Mouse (Mus musculus) kidney, postnatal 0 days (tissue): ENCODE data around the gene Trim28. TPM values are rescaled to one million over a fixed set of nuclear protein-coding genes. Genes with fewer than 3 reads are reported as not detected.

ENCODE experiments used
- ATAC-seq: fragments of 200-750 bp; cut with Nextera tagmentation; replicated peaks from 2 replicates; pipeline ENCODE4 v1.8.0; 2017; ENCODE audit warnings: low read depth, moderate number of reproducible peaks, moderate TSS enrichment, moderate library complexity; ENCODE audit not compliant: low FRiP score
- DNase-seq: peaks from one replicate; pipeline ENCODE4 v3.0.0-alpha.2; 2016; ENCODE audit warnings: low spot score
- H3K27ac ChIP-seq: fragments of 300-500 bp; sonication (generic); 2 replicates; pipeline ENCODE4 v1.5.1; 2014; ENCODE audit warnings: mild to moderate bottlenecking
- H3K27me3 ChIP-seq: fragments of 300-500 bp; sonication (generic); 2 replicates; pipeline ENCODE4 v1.6.1; 2014; ENCODE audit warnings: low read length, mixed read lengths; ENCODE audit not compliant: insufficient read depth
- H3K36me3 ChIP-seq: fragments of 300-500 bp; sonication (generic); 2 replicates; pipeline ENCODE4 v1.6.1; 2014; ENCODE audit warnings: low read length, mixed read lengths; ENCODE audit not compliant: insufficient read depth
- H3K4me1 ChIP-seq: fragments of 300-500 bp; sonication (generic); replicated peaks from 2 replicates; pipeline ENCODE4 v1.6.1; 2014; ENCODE audit warnings: antibody characterized with exemption, low read length, mixed read lengths; ENCODE audit not compliant: insufficient read depth
- H3K4me2 ChIP-seq: fragments of 300-500 bp; sonication (generic); 2 replicates; pipeline ENCODE4 v1.6.1; 2014; ENCODE audit warnings: mild to moderate bottlenecking, low read length, moderate library complexity, mixed read lengths
- H3K4me3 ChIP-seq: fragments of 300-500 bp; sonication (generic); replicated peaks from 2 replicates; pipeline ENCODE4 v1.5.1; 2014; ENCODE audit warnings: low read depth, low read length
- H3K9ac ChIP-seq: fragments of 300-500 bp; sonication (generic); 2 replicates; pipeline ENCODE4 v1.6.1; 2014; ENCODE audit warnings: low read depth, low read length
- H3K9me3 ChIP-seq: fragments of 300-500 bp; sonication (generic); replicated peaks from 2 replicates; pipeline ENCODE4 v1.6.1; 2016; ENCODE audit warnings: low read length, inconsistent platforms, mixed read lengths
- CTCF ChIP-seq: IDR thresholded peaks from 2 replicates; pipeline ENCODE4 v1.5.1; 2016; ENCODE audit warnings: antibody characterized with exemption, low read depth, mild to moderate bottlenecking, moderate library complexity
- WGBS: fragments of 180-500 bp; shearing (Covaris S2); extraction: QIAGEN DNeasy Blood & Tissue Kit; methylation state at CpG from one replicate; pipeline ENCODE4 v1.1.7; 2014; 5-methylcytosine and 5-hydroxymethylcytosine counted together
- polyA plus RNA-seq: library from polyadenylated mRNA; unstranded; fragments of >200 nt; fragmentation: Nextera tagmentation; extraction: Ambion mirVana; gene quantifications from 2 replicates; pipeline ENCODE4 v1.2.1, GENCODE M21; 2015

Trim28 gene
- polyA plus RNA-seq, 1 experiment from 2014 or later = 195 TPM

- H3K4me2 ChIP-seq = no peak overlapping the region
- peaks cover 9% of the 10 kb centered on the region for H3K27me3 ChIP-seq
- 80% methylated on average over 6 of the region's 6 CpGs for WGBS
- H3K36me3 ChIP-seq = no peaks in the 10 kb centered on the region
- H3K9me3 ChIP-seq = no peaks in the 10 kb centered on the region
- no peak for ATAC-seq
- no peak for DNase-seq
- TF ChIP-seq CTCF = no peak
- H3K4me1 ChIP-seq = peaks cover 12% of the 10 kb centered on the region
- H3K4me3 ChIP-seq = no peak overlapping the region
- H3K27ac ChIP-seq = no peak overlapping the region
- H3K9ac ChIP-seq = no peak overlapping the region
Measured at GRCm38 (mm10) chr7:13042511-13042910, 43.6 kb downstream of the Trim28 start.

GRCm38 (mm10) chr7:13043120-13043444 lies 44.2 kb downstream of the Trim28 start:
- no peak for TF ChIP-seq CTCF
- Histone ChIP-seq H3K4me1 (peaks cover 12% of the 10 kb centered on the region), H3K9ac (no peak overlapping the region; the same call in 1 of the 2 replicates), H3K27ac (no peak overlapping the region), H3K27me3 (peaks cover 9% of the 10 kb centered on the region), H3K9me3 (no peaks in the 10 kb centered on the region), H3K36me3 (no peaks in the 10 kb centered on the region), H3K4me2 (peak overlapping the region; percentile 81), H3K4me3 (peak overlapping the region; percentile 31)
- DNase-seq (no peak), ATAC-seq (no peak)
- 47% methylated on average over 16 of the region's 16 CpGs for WGBS

GRCm38 (mm10) chr7:13043445-13044253 lies 44.7 kb downstream of the Trim28 start:
- Histone ChIP-seq H3K9me3 (no peaks in the 10 kb centered on the region), H3K27ac (no peak overlapping the region), H3K4me3 (peak overlapping the region; percentile 31), H3K4me2 (peak overlapping the region; percentile 81), H3K36me3 (no peaks in the 10 kb centered on the region), H3K4me1 (peaks cover 10% of the 10 kb centered on the region), H3K27me3 (peaks cover 9% of the 10 kb centered on the region), H3K9ac (peak overlapping the region; percentile 38)
- 5% methylated on average over 88 of the region's 88 CpGs for WGBS
- TF ChIP-seq CTCF = no peak
- ATAC-seq (peak; percentile 23; the same call in 1 of the 2 replicates), DNase-seq (peak; percentile 33)

GRCm38 (mm10) chr7:13044254-13044625 lies 45.3 kb downstream of the Trim28 start:
- peaks cover 9% of the 10 kb centered on the region for H3K27me3 ChIP-seq
- peaks cover 4% of the 10 kb centered on the region for H3K4me1 ChIP-seq
- H3K4me2 ChIP-seq = peak overlapping the region; percentile 81
- 2% methylated on average over 23 of the region's 23 CpGs for WGBS
- no peaks in the 10 kb centered on the region for H3K36me3 ChIP-seq
- ATAC-seq (0 out of 2 replicates have a peak, but pooled peaks have one; percentile 3), DNase-seq (no peak)
- H3K9me3 ChIP-seq = no peaks in the 10 kb centered on the region
- H3K9ac ChIP-seq = peak overlapping the region; percentile 38
- no peak for TF ChIP-seq CTCF
- H3K4me3 ChIP-seq = peak overlapping the region; percentile 31
- no peak overlapping the region for H3K27ac ChIP-seq

- Histone ChIP-seq H3K9ac (no peak overlapping the region), H3K9me3 (no peaks in the 10 kb centered on the region), H3K4me2 (no peak overlapping the region), H3K4me3 (no peak overlapping the region), H3K27ac (no peak overlapping the region), H3K27me3 (peaks cover 9% of the 10 kb centered on the region), H3K36me3 (no peaks in the 10 kb centered on the region), H3K4me1 (0 out of 2 replicates have a peak, but pooled peaks cover 3% of the 10 kb centered on the region)
- ATAC-seq = peak; percentile 61
- 1% methylated on average over 2 of the region's 2 CpGs for WGBS
- peak; percentile 95 for TF ChIP-seq CTCF
- peak; percentile 93 for DNase-seq
Measured at GRCm38 (mm10) chr7:13046084-13046483, 47.2 kb downstream of the Trim28 start.

- no peak overlapping the region for H3K4me2 ChIP-seq
- no peak overlapping the region for H3K27ac ChIP-seq
- H3K9me3 ChIP-seq = no peaks in the 10 kb centered on the region
- no peak overlapping the region for H3K4me3 ChIP-seq
- H3K9ac ChIP-seq = no peak overlapping the region
- no peaks in the 10 kb centered on the region for H3K4me1 ChIP-seq
- no peaks in the 10 kb centered on the region for H3K27me3 ChIP-seq
- DNase-seq (no peak), ATAC-seq (no peak)
- no peaks in the 10 kb centered on the region for H3K36me3 ChIP-seq
- WGBS = 91% methylated on average over 13 of the region's 13 CpGs
- TF ChIP-seq CTCF = no peak
Measured at GRCm38 (mm10) chr7:13053001-13053400, 54.1 kb downstream of the Trim28 start.
